Mouse (Mus musculus) hindbrain, embryonic 14.5 days (tissue): ENCODE measurements around the gene Srpk2. TPM values are rescaled to one million over a fixed set of nuclear protein-coding genes. Genes with fewer than 3 reads are reported as not detected.

Source experiments
- ATAC-seq: fragments of 200-750 bp; cut with Nextera tagmentation; 2 replicates; pipeline ENCODE4 v1.8.0; 2017; ENCODE audit warnings: moderate number of reproducible peaks, mild to moderate bottlenecking, moderate TSS enrichment, moderate library complexity; ENCODE audit not compliant: low FRiP score
- DNase-seq: peaks from one replicate; pipeline ENCODE4 v3.0.0-alpha.2; 2015; ENCODE audit warnings: low spot score
- H3K27ac ChIP-seq: fragments of 300-500 bp; sonication (generic); 2 replicates; pipeline ENCODE4 v1.5.1; 2014; ENCODE audit warnings: mild to moderate bottlenecking, moderate library complexity
- H3K27me3 ChIP-seq: fragments of 300-500 bp; sonication (generic); 2 replicates; pipeline ENCODE4 v1.6.1; 2014; ENCODE audit warnings: mild to moderate bottlenecking, low read length, mixed read lengths; ENCODE audit not compliant: control insufficient read depth, insufficient read depth
- H3K36me3 ChIP-seq: fragments of 300-500 bp; sonication (generic); replicated peaks from 2 replicates; pipeline ENCODE4 v1.6.1; 2014; ENCODE audit not compliant: control insufficient read depth, insufficient read depth
- H3K4me1 ChIP-seq: fragments of 300-500 bp; sonication (generic); replicated peaks from 2 replicates; pipeline ENCODE4 v1.6.1; 2014; ENCODE audit warnings: antibody characterized with exemption, low read length, mixed read lengths; ENCODE audit not compliant: control insufficient read depth, insufficient read depth
- H3K4me2 ChIP-seq: fragments of 300-500 bp; sonication (generic); replicated peaks from 2 replicates; pipeline ENCODE4 v1.6.1; 2014; ENCODE audit warnings: mild to moderate bottlenecking, moderate library complexity
- H3K4me3 ChIP-seq: fragments of 300-500 bp; sonication (generic); replicated peaks from 2 replicates; pipeline ENCODE4 v1.5.1; 2014; ENCODE audit warnings: mild to moderate bottlenecking, low read length
- H3K9ac ChIP-seq: fragments of 300-500 bp; sonication (generic); 2 replicates; pipeline ENCODE4 v1.6.1; 2014
- H3K9me3 ChIP-seq: fragments of 300-500 bp; sonication (generic); 2 replicates; pipeline ENCODE4 v1.6.1; 2016; ENCODE audit warnings: low read length; ENCODE audit not compliant: control insufficient read depth
- WGBS: fragments of 180-500 bp; shearing (Covaris S2); extraction: QIAGEN DNeasy Blood & Tissue Kit; methylation state at CpG from one replicate; pipeline ENCODE4 v1.1.7; 2014; 5-methylcytosine and 5-hydroxymethylcytosine counted together
- polyA plus RNA-seq: library from polyadenylated mRNA; unstranded; fragments of >200 nt; fragmentation: Nextera tagmentation; extraction: Ambion mirVana; gene quantifications from 2 replicates; pipeline ENCODE4 v1.2.1, GENCODE M21; 2014

Srpk2 gene
- polyA plus RNA-seq, 1 experiment from 2014 or later, result 119 TPM

GRCm38 (mm10) chr5:23531100-23531499 lies 153.3 kb downstream of the Srpk2 start:
- Histone ChIP-seq H3K9ac (no peak overlapping the region), H3K36me3 (peaks cover 34% of the 10 kb centered on the region; the same call in 1 of the 2 replicates), H3K9me3 (no peaks in the 10 kb centered on the region), H3K27ac (no peak overlapping the region), H3K27me3 (no peaks in the 10 kb centered on the region), H3K4me1 (no peaks in the 10 kb centered on the region), H3K4me2 (no peak overlapping the region), H3K4me3 (no peak overlapping the region)
- no peak for ATAC-seq
- WGBS, result over 99% methylated on average over 6 of the region's 6 CpGs
- DNase-seq, result no peak

- DNase-seq (no peak), ATAC-seq (no peak)
- Histone ChIP-seq H3K9ac (no peak overlapping the region), H3K9me3 (no peaks in the 10 kb centered on the region), H3K27ac (no peak overlapping the region), H3K36me3 (peaks cover 52% of the 10 kb centered on the region), H3K4me2 (no peak overlapping the region), H3K4me1 (no peaks in the 10 kb centered on the region), H3K27me3 (no peaks in the 10 kb centered on the region), H3K4me3 (no peak overlapping the region)
- WGBS, result 76% methylated on average over 3 of the region's 3 CpGs
These were observed 159.8 kb downstream of the Srpk2 start for GRCm38 (mm10) chr5:23524621-23525020.

DNA sequence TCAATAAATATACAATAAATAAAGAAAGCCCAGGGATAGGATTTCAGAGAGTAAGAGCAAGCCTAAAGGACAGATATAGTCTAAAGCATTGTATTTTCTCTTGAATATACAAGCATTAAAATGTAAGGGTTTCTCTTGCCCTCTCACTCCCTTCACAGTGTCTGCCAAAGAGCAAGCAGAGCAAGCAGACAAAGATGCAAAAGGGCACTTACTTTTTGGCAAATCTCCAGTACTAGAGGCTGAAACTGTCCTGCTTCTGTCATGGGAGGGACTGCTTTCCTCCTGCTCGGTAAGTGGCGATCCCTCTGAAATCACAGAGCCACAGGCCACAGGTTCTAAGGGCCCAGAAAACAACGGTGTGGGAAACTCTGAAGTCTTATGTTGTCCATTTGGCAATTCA lies 160.5 kb downstream of the Srpk2 start:
- ATAC-seq (no peak), DNase-seq (no peak)
- H3K36me3 ChIP-seq, result peaks cover 52% of the 10 kb centered on the region
- H3K4me2 ChIP-seq, result no peak overlapping the region
- H3K27me3 ChIP-seq, result no peaks in the 10 kb centered on the region
- WGBS, result 87% methylated on average over 3 of the region's 3 CpGs
- H3K27ac ChIP-seq, result no peak overlapping the region
- H3K4me1 ChIP-seq, result peaks cover 5% of the 10 kb centered on the region; the same call in 1 of the 2 replicates
- no peaks in the 10 kb centered on the region for H3K9me3 ChIP-seq
- no peak overlapping the region for H3K9ac ChIP-seq
- no peak overlapping the region for H3K4me3 ChIP-seq

- Histone ChIP-seq H3K9me3 (no peaks in the 10 kb centered on the region), H3K27me3 (no peaks in the 10 kb centered on the region)
These were observed 162.8 kb downstream of the Srpk2 start for GRCm38 (mm10) chr5:23521645-23522044.

DNA sequence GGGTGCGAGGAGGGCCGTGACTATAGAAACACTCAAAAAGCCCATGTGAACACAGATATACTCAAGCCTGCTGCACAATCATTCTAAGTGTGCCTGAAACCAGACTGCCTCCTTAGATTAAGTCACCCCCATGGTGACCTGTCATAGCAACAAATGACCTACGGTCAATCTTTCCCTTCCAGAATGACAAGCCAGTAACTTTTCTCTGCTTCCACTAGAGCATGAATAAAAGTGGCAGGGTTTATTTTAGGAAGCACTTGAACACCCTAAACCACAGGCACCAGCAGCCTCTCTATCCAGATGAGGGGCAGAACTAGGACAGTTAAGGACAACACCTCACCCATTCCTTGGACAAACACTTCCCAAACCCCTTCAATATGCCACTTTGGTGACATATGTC lies 164.7 kb downstream of the Srpk2 start:
- Histone ChIP-seq H3K9ac (no peak overlapping the region), H3K36me3 (peaks cover 38% of the 10 kb centered on the region), H3K9me3 (no peaks in the 10 kb centered on the region), H3K4me3 (no peak overlapping the region), H3K27ac (no peak overlapping the region), H3K4me2 (no peak overlapping the region), H3K4me1 (peaks cover 15% of the 10 kb centered on the region), H3K27me3 (no peaks in the 10 kb centered on the region)
- ATAC-seq (no peak), DNase-seq (no peak)
- 93% methylated on average over 3 of the region's 3 CpGs for WGBS

More at GRCm38 (mm10) chr5:23521645-23522044, 162.8 kb downstream of the Srpk2 start:
- H3K4me3 ChIP-seq, result no peak overlapping the region
- WGBS, result 96% methylated on average over 1 of the region's 1 CpGs
- H3K4me2 ChIP-seq, result no peak overlapping the region
- no peak for DNase-seq
- H3K36me3 ChIP-seq, result peaks cover 49% of the 10 kb centered on the region
- H3K9ac ChIP-seq, result no peak overlapping the region
- peaks cover 15% of the 10 kb centered on the region for H3K4me1 ChIP-seq
- no peak overlapping the region for H3K27ac ChIP-seq
- ATAC-seq, result no peak

DNA sequence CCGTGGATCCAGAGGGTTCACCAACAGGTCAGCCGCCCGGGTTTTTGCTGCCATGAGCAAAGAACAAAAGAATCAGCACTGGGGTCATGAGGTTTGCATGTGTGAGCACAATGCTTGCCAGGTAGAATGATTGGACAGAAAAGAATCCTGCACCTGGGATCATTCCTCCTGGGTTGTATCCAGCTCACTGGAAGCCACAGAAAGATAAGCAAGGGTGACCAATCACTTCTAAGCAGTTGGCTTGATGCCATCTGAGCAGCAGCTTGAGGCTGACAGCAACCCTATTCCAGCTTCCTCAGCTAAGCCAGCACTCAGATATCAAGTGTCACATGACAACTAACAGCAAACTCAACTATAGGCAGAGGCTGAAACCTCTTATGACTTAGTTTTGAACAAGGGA lies 165.7 kb downstream of the Srpk2 start:
- H3K4me3 ChIP-seq, result no peak overlapping the region
- H3K9me3 ChIP-seq, result no peaks in the 10 kb centered on the region
- 58% methylated on average over 3 of the region's 3 CpGs for WGBS
- peaks cover 15% of the 10 kb centered on the region for H3K4me1 ChIP-seq
- ATAC-seq (peak; percentile 64; the same call in 1 of the 2 replicates), DNase-seq (peak; percentile 50)
- H3K27ac ChIP-seq, result no peak overlapping the region
- H3K27me3 ChIP-seq, result no peaks in the 10 kb centered on the region
- H3K9ac ChIP-seq, result no peak overlapping the region
- peaks cover 38% of the 10 kb centered on the region for H3K36me3 ChIP-seq
- H3K4me2 ChIP-seq, result no peak overlapping the region

DNA sequence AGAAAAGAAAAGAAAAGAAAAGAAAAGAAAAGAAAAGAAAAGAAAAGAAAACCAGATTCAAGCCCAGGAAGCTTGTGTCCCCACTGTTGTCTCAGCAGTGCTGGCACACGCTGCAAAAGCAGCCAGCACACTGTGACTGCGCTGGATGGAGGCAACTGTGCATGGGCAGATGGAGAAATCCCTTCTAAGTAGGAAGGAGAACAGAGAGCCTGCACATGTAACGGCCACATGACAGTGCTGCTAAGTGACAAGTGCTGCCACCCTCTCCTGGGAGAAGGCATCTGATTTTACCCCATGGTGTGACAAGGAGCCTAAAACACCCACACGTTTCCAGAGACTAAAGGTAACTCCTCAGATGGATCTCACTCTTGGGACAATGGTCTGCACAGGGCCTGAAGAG lies 166.6 kb downstream of the Srpk2 start:
- Histone ChIP-seq H3K9ac (no peak overlapping the region), H3K4me2 (no peak overlapping the region), H3K9me3 (no peaks in the 10 kb centered on the region), H3K4me3 (no peak overlapping the region), H3K36me3 (peaks cover 42% of the 10 kb centered on the region), H3K27ac (0 out of 2 replicates have a peak overlapping the region, but pooled peaks have one; percentile 38), H3K4me1 (peaks cover 15% of the 10 kb centered on the region), H3K27me3 (no peaks in the 10 kb centered on the region)
- no peak for ATAC-seq
- 66% methylated on average over 4 of the region's 4 CpGs for WGBS
- no peak for DNase-seq

DNA sequence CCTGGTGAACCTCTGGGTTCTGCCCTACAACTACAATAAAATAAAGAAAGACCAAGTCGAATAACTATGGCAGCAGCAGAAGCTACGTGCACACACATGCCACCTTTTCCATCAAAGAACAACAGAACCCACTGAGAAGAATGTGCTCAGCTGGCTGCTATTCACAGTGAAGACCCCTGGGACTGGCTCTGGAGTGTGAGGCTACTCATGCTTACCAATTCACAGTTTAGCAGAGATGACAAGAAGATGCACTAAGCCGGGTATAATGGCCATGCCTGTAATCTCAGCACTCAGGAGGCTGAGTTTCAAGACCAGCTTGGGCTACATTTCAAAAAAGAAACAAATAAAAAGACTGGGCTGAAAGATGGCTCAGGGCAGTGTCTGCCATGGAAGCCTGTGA lies 167.5 kb downstream of the Srpk2 start:
- peaks cover 41% of the 10 kb centered on the region for H3K36me3 ChIP-seq
- no peak for DNase-seq
- peak; percentile 41; the same call in 1 of the 2 replicates for ATAC-seq
- H3K27me3 ChIP-seq, result no peaks in the 10 kb centered on the region
- 21% methylated on average over 3 of the region's 3 CpGs for WGBS
- peaks cover 15% of the 10 kb centered on the region for H3K4me1 ChIP-seq
- no peak overlapping the region for H3K4me2 ChIP-seq
- no peaks in the 10 kb centered on the region for H3K9me3 ChIP-seq
- no peak overlapping the region for H3K9ac ChIP-seq
- no peak overlapping the region for H3K4me3 ChIP-seq
- H3K27ac ChIP-seq, result peak overlapping the region; percentile 66

GRCm38 (mm10) chr5:23515038-23515437 lies 169.4 kb downstream of the Srpk2 start:
- Histone ChIP-seq H3K9me3 (no peaks in the 10 kb centered on the region), H3K4me2 (no peak overlapping the region), H3K4me1 (peaks cover 15% of the 10 kb centered on the region), H3K4me3 (no peak overlapping the region), H3K36me3 (peaks cover 54% of the 10 kb centered on the region), H3K27ac (no peak overlapping the region), H3K27me3 (no peaks in the 10 kb centered on the region), H3K9ac (no peak overlapping the region)
- 92% methylated on average over 10 of the region's 10 CpGs for WGBS
- ATAC-seq, result no peak
- no peak for DNase-seq

GRCm38 (mm10) chr5:23513468-23513867 lies 170.9 kb downstream of the Srpk2 start:
- 91% methylated on average over 13 of the region's 13 CpGs for WGBS
- ATAC-seq (no peak), DNase-seq (no peak)
- H3K9me3 ChIP-seq, result no peaks in the 10 kb centered on the region
- no peaks in the 10 kb centered on the region for H3K27me3 ChIP-seq
- H3K4me3 ChIP-seq, result no peak overlapping the region
- no peak overlapping the region for H3K9ac ChIP-seq
- no peak overlapping the region for H3K4me2 ChIP-seq
- no peak overlapping the region for H3K27ac ChIP-seq
- H3K4me1 ChIP-seq, result peaks cover 5% of the 10 kb centered on the region
- peaks cover 55% of the 10 kb centered on the region for H3K36me3 ChIP-seq
